Mouse (Mus musculus): Measurements from ENCODE around the gene Ano5. TPM values are rescaled to one million over a fixed set of nuclear protein-coding genes. Genes with fewer than 3 reads are reported as not detected.

Ano5 gene
- total RNA-seq, 2 experiments from 2014 or later: 110 to 144 TPM

GRCm38 (mm10) chr7:51633230-51633844 is 122.5 kb downstream of the Ano5 start:
- H3K4me3 ChIP-seq: no peak overlapping the region
- no peak for DNase-seq
- H3K27ac ChIP-seq: no peak overlapping the region
- intact Hi-C loops (cut with DNase I): no loop called here
- TF ChIP-seq CTCF (IDR thresholded peaks at IDR 0.05): no peak

Other genes with a start within 250 kb of the Ano5 start
- gene Slc17a6, start 111.0 kb downstream of the Ano5 start, total RNA-seq (2021): not detected

All from gastrocnemius, adult 2 months (tissue).